Mouse (Mus musculus) spleen, adult 2 months (tissue): ENCODE results near the gene Serpina16.

Experiments used
- CTCF ChIP-seq: fragments of 200-500 bp; IDR thresholded peaks from 2 replicates; pipeline ENCODE4 v1.5.1; 2011; ENCODE audit warnings: mild to moderate bottlenecking, inconsistent platforms; ENCODE audit not compliant: insufficient read depth, insufficient read length, insufficient replicate concordance; ENCODE audit errors: extremely low read depth
- POLR2A ChIP-seq: fragments of 200-500 bp; IDR thresholded peaks from 2 replicates; pipeline ENCODE4 v1.6.1; 2011; ENCODE audit warnings: low read depth, low read length, inconsistent platforms

DNA sequence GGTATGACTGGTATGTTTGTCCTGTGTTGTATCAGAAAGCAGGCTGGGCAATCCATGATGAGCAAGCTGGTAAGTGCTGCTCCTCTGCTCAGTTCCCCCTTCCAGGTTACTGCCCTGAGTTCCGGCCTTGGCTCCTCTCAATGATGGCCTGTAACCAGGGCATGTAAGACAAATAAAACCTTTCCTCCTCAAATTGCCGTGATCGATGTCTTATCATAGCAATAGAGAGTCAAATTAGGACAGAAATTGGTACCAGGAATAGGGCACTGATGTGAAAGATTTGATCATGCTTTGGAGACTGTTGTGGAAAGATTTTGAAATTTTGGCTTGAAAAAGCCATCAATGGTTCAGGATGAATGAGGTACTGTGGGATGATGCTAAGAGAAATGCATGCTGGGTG is 10.7 kb downstream of the Serpina16 start:
- TF ChIP-seq CTCF = no peak
- no peak for TF ChIP-seq POLR2A
